Mouse (Mus musculus) heart, adult 18-20 months (tissue): ENCODE measurements around the gene Lrrc1. TPM values are rescaled to one million over a fixed set of nuclear protein-coding genes. Genes with fewer than 3 reads are reported as not detected.
A peak's percentile ranks its signal among the peaks of the same experiment; 100 is the strongest.

Experiments used
- DNase-seq, 2 experiments: peaks; one replicate each; pipeline ENCODE4 v3.0.0; 2021 to 2022; ENCODE audit warnings: mixed read lengths in 1 of 2
- total RNA-seq, 2 experiments: library from RNA; stranded (reverse); gene quantifications; 2 replicates each; pipeline ENCODE4 v1.2.3; 2021

Lrrc1 gene
- total RNA-seq, 2 experiments from 2014 or later = 14.3 to 16.9 TPM

- no peak for DNase-seq
These were observed 42.5 kb downstream of the Lrrc1 start for GRCm38 (mm10) chr9:77502171-77502547.

DNA sequence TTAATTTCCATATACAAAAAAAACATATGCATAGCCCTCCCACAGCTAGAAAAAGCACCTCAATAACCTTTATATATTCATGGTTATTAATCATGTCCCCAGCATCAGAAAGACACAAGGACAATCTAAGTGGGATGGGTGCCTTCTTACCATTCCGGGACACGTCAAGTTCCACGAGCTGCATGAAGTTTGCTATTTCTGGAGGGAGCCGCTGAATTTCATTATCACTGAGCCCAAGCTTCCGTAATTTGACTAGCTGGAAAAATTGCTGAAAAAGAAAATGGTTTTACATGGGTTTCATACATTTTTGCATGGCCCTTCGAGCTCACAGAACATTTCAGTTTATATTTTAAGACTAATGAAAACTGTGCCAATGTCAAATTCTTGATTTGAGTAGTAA, 45.6 kb downstream of the Lrrc1 start:
- DNase-seq = no peak

DNA sequence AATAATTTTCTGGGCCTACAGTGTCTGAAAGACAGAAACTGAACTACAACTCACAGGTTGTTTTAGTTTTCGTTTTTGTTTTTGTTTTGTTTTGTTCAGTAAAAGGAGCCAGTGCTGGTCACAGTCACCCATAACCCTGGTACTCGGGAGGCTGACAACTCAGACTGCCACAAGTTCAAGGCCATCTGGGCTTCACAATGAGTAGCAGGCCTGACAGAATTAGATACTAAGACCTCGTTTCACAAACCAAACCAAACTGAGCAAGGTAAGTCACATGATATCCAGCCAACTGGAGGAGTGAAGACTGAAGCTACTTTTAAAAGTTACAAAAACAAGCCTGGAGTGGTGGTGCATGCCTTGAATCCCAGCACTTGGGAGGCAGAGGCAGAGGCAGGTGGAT, 46.3 kb downstream of the Lrrc1 start:
- no peak for DNase-seq

GRCm38 (mm10) chr9:77497173-77497572, 47.5 kb downstream of the Lrrc1 start:
- no peak for DNase-seq

DNA sequence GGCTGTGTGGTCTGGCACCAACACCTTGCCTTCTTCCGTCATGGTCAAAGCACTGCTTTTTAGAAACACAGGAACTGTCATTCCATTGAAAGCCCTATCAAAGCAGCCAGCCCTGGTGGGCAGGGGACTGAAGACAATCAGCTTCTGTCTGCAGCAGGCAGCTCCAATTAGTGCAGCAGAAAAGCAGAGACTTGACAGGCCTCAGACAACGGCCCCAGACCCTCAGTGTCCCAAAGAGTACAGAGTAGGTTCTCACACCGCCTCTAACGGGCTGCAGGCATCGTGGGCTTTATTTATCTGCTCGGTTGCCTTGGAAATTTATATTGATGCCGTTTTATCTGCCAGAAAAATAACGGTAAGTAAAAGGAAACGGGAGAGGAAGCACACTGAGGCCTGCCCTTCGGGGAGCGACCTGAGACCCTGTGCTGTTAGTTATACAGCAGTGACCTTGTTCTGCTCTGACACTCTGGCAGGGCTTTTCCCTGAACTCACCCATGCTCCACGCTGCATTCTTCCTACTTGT, 48.1 kb downstream of the Lrrc1 start:
- DNase-seq = no peak

GRCm38 (mm10) chr9:77494307-77494706, 50.4 kb downstream of the Lrrc1 start:
- DNase-seq = no peak

- no peak for DNase-seq
These were observed 56.1 kb downstream of the Lrrc1 start for GRCm38 (mm10) chr9:77488611-77489010.

DNA sequence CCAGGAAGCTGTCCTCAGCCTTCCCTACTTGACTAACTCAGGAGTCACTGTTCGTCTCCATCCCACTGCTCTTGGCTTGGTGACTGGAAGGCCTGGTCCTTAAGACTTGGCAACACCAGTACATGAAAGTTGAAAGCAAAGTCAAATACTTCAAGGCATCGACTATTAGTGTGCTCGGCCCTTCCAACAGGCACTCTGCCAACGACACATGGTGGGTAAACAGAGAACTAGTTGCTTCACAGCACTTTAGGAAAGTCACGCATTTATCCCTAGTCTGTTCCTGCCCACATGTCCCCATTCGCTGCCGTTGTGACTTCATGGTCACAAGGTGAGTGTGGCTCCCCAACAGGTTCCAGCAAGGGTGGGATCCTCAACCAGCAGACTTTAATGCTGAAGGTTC, 57.2 kb downstream of the Lrrc1 start:
- no peak for DNase-seq

- DNase-seq = no peak
These were observed 58.8 kb downstream of the Lrrc1 start for GRCm38 (mm10) chr9:77485915-77486314.

- DNase-seq = no peak
These were observed 59.9 kb downstream of the Lrrc1 start for GRCm38 (mm10) chr9:77484751-77485150.

GRCm38 (mm10) chr9:77483559-77483958, 61.1 kb downstream of the Lrrc1 start:
- DNase-seq = no peak

GRCm38 (mm10) chr9:77482281-77482680, 62.4 kb downstream of the Lrrc1 start:
- DNase-seq = peak; percentile 39 to 43

DNA sequence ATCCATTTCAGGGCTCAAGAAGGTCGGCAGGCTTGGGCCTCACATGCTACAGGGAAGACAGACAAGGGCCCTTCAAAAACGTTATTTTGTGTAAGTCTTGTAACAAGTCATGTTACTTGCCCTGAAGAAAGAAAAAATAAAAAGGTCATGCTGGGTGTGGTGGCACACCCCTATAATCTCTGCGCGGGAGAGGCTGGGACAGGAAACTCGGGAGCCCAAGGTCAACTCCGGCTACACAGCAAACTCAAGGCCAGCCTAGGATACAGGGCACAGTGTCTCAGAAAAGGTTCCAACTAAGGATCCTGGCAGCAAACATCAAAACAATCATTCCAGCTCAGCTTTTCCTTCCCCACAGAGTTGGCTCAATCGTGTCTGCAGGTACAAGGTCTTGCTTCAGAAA, 63.3 kb downstream of the Lrrc1 start:
- DNase-seq = peak; percentile 57 to 60

DNA sequence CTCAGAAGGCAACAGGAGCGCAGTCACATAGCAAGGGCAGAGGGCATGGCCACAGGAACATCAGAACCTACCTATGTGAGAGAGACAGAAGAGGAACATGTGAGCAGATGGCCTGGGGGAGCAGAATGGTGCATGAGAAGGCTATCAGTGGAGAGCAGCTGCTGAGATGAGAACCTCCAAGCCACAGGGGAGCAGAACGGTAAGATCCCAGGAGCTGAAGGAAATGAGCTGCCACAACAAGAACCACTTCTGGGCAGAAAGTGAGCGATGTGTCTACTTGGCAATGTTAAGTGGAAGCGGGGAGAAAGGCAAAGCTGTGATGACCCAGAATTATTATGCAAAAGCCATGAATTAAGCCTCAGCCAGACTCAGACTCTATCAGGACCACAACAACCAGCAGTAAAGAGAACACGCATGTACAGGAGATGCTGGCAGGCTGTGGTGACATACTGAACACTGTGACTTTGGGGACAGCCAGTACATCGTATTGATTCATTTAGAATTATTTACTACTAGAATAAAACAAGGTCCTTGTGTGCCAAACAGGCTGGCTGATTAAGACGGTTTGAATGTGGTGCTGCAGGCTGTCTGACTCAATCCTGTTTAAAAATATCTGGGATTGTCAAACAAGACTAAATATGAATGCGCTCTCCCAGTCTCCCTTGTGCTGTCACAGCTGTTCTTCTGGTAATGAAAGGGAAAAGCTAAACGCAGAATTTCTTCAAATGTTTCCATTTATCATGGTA, 63.9 kb downstream of the Lrrc1 start:
- DNase-seq = no peak

- DNase-seq = no peak
These were observed 64.7 kb downstream of the Lrrc1 start for GRCm38 (mm10) chr9:77480001-77480400.

- no peak for DNase-seq
These were observed 66.3 kb downstream of the Lrrc1 start for GRCm38 (mm10) chr9:77478166-77478920.

- no peak for DNase-seq
These were observed 70.1 kb downstream of the Lrrc1 start for GRCm38 (mm10) chr9:77474535-77474934.

- no peak for DNase-seq
These were observed 72.1 kb downstream of the Lrrc1 start for GRCm38 (mm10) chr9:77472557-77472956.

- no peak for DNase-seq
These were observed 72.9 kb downstream of the Lrrc1 start for GRCm38 (mm10) chr9:77471646-77472220.

GRCm38 (mm10) chr9:77469791-77470607, 74.7 kb downstream of the Lrrc1 start:
- peak in 1 of 2 experiments; percentile 27 for DNase-seq

GRCm38 (mm10) chr9:77466926-77467325, 77.7 kb downstream of the Lrrc1 start:
- DNase-seq = no peak

DNA sequence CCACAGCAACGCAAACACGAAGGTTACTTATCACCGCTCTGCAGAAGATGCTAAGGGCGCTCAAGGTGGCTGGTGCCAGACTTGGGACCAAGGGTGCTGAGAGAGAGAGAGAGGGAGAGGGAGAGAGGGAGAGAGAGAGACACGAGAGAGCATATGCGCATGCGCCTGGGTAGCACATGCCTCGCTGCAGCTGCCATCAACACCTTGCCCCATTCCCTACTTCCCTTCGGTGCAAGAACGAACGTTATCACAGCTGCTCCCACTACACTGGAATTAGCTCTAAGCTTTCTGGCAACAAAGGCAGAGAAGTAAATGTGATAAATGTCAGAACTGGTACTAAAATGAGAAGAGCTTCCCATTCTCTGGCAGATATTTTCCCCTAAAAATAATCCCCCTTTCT, 79.3 kb downstream of the Lrrc1 start:
- no peak for DNase-seq
